Mouse (Mus musculus) kidney, adult 2 months (tissue): ENCODE data around the gene Zfpl1.

Source experiments
- CTCF ChIP-seq: fragments of 200-500 bp; conservative IDR thresholded peaks from 2 replicates; pipeline ENCODE4 v1.5.1; 2011; ENCODE audit warnings: low read depth, mild to moderate bottlenecking, control low read depth, low read length, moderate library complexity, mixed read lengths; ENCODE audit not compliant: insufficient read depth, insufficient read length
- POLR2A ChIP-seq: fragments of 200-500 bp; IDR thresholded peaks from one replicate; pipeline ENCODE4 v1.6.1; 2011; ENCODE audit warnings: low read depth, low read length, control low read depth

DNA sequence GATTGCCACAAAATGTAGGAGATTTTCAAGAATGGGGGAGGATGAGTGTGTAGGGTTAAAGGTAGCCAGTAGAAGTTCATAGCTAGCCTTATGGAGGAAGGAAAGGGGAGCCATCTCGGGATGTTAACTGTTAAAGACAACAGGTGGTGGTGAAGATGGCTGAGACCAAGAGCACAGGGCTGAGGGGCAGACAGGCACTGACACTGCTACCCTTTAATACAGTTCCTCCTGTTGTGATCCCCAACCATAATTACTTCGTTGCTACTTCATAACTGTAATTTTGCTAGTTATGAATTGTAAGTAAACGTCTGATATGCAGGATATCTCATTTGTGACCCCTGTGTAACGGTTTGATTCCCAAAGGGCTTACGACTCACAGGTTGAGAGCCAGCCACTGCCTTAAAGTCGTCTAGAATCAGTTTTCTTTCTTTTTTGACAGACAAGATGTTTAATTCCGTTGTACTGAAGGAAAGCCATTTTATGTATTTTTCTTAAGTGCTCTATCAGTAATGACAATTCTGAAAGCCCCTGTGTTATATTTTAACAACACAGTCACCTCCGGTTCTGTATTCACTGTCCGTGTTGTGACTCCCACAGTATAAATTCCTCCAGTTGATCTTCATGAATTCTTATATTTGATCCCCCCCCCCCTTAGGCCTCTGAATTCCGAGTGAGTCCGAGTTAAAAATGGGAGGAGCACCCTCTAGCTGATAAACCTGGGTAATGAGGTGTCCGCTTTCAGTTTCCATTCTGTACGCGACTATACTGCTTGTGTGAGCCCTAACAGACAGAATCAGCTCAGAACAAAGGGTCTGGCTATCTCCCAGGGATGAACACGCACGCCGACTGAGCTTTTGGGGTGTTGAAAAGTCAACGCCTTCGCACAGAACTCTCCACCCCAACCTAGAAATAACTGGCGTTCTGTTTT lies 39.1 kb downstream of the Zfpl1 start:
- TF ChIP-seq POLR2A (no peak), CTCF (no peak)
